Mouse (Mus musculus) gastrocnemius, adult 2 months (tissue): ENCODE data around the gene Lman1l. TPM values are rescaled to one million over a fixed set of nuclear protein-coding genes. Genes with fewer than 3 reads are reported as not detected.

Experiments
- DNase-seq: peaks from one replicate; pipeline ENCODE4 v3.0.0; 2022
- H3K27ac ChIP-seq: fragments of 200-600 bp; 2 replicates; pipeline ENCODE4 v1.8.1; 2022; ENCODE audit warnings: mild to moderate bottlenecking
- H3K4me3 ChIP-seq: fragments of 200-600 bp; 2 replicates; pipeline ENCODE4 v1.8.1; 2022; ENCODE audit warnings: mild to moderate bottlenecking, moderate library complexity
- CTCF ChIP-seq: fragments of 200-600 bp; IDR thresholded peaks from 2 replicates; pipeline ENCODE4 v1.8.1; 2022; ENCODE audit warnings: antibody characterized with exemption, mild to moderate bottlenecking, moderate library complexity
- intact Hi-C: fragments of 180-260 bp; cut with DNase I; formaldehyde crosslinking; loops from one replicate; pipeline ENCODE4 v1.15.1; 2025
- total RNA-seq, 2 experiments: library from RNA; stranded (reverse); gene quantifications; 2 replicates each; pipeline ENCODE4 v1.2.3; 2021

Gene Lman1l
- total RNA-seq, 2 experiments from 2014 or later = not detected

DNA sequence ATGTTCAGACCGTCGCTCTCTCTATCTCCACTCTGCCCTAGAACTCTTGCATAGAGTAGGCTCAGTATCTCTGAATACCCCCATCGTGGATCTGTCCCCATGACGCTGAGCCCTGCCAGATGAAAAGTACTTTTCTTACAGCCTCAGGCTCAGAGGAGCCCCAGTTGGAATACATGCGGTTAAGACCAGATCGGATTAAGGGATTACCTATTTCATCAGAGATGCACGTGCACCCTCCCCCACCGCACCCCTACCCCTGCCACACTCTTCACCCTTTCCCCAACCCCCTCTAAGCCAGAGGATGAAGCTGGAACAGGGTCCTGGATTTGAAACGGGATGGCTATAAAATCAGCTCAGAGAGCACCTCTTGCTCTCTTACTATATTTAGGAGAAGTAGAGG lies 15.1 kb downstream of the Lman1l start:
- DNase-seq = no peak
- TF ChIP-seq CTCF = no peak
- intact Hi-C loops = no loop called here
- H3K4me3 ChIP-seq = no peak overlapping the region
- H3K27ac ChIP-seq = no peak overlapping the region

GRCm38 (mm10) chr9:57604875-57605274 lies 15.7 kb downstream of the Lman1l start:
- intact Hi-C loops = no loop called here

DNA sequence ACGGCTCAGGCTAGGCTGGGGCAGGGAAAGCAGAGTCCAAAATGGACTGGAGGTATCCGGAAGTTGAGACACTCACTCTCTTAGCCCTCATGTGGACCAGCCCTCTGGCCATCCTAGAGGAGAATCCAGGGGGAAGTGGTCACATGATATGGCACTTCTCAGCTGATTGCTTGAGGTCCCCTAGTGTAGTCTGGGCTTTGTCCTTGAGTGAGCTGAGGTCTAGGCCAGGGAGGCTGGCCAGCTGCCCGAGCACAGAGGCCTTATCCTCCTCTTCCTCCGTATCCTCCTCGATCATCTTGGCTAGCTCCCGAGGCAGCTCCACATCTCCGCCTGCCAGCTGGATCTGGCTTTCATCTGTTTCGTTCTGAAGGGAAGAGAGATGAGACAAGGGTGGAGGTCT lies 18.5 kb downstream of the Lman1l start:
- Histone ChIP-seq H3K4me3 (no peak overlapping the region), H3K27ac (no peak overlapping the region)
- no peak for TF ChIP-seq CTCF
- intact Hi-C loops = no loop called here
- no peak for DNase-seq

More at GRCm38 (mm10) chr9:57604875-57605274, 15.7 kb downstream of the Lman1l start:
- no peak overlapping the region for H3K4me3 ChIP-seq
- no peak for DNase-seq
- no peak for TF ChIP-seq CTCF
- no peak overlapping the region for H3K27ac ChIP-seq

DNA sequence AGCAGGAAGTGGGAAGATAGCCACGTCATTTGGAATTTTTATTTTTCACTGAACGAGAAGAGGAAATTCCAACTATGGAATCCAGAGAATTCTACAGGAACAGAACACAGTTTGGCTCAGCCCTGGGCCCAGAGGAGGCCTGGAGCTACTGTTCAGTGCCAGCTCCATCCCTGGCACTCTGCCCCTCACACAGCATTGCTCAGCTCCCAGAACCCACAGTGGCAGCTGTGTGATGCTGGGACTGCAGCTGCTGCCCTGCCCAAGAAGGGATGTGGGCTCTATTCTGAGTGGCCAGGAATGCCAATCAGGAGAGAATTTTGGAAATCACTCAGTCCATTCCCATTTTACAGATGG lies 19.2 kb downstream of the Lman1l start:
- H3K4me3 ChIP-seq = no peak overlapping the region
- H3K27ac ChIP-seq = peak overlapping the region; percentile 48
- intact Hi-C loops = no loop called here
- peak; percentile 59 for DNase-seq
- no peak for TF ChIP-seq CTCF

DNA sequence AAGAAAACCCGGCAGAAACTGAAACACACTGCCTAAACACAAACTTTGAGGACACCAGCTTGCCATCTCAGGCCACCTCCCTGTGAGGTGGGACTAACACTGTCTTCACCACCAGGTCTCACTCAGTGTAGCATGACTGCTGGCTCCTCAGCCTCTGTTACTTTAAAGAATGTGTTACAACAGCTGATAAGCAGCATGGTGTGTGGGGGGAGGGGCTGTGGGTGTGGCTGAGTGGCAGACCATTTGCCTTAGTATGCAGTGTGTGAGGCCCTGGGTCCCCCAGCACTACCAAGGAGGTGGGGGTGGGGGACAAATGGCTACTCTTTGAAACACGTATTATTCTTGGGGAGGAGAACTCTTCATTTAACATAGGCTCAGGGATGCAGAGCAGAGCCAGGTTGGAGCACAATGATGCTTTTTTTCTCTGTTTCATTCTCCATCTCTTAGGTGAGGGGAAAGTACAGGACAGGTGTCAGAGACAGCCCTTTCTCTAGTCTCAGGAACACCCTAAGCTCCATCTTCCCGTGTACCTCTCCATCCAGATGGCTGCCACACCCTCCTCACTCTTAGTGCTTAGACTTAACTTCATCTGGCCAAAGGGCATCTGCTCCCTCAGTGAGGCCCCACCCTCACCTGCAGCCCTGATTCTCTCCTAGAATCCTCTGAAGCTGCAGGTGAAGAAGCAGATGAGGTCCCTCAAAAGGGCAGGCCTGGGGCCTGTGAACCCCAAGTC lies 19.8 kb downstream of the Lman1l start:
- intact Hi-C loops = no loop called here
- peak overlapping the region; percentile 48 for H3K27ac ChIP-seq
- no peak for TF ChIP-seq CTCF
- H3K4me3 ChIP-seq = no peak overlapping the region
- DNase-seq = no peak

DNA sequence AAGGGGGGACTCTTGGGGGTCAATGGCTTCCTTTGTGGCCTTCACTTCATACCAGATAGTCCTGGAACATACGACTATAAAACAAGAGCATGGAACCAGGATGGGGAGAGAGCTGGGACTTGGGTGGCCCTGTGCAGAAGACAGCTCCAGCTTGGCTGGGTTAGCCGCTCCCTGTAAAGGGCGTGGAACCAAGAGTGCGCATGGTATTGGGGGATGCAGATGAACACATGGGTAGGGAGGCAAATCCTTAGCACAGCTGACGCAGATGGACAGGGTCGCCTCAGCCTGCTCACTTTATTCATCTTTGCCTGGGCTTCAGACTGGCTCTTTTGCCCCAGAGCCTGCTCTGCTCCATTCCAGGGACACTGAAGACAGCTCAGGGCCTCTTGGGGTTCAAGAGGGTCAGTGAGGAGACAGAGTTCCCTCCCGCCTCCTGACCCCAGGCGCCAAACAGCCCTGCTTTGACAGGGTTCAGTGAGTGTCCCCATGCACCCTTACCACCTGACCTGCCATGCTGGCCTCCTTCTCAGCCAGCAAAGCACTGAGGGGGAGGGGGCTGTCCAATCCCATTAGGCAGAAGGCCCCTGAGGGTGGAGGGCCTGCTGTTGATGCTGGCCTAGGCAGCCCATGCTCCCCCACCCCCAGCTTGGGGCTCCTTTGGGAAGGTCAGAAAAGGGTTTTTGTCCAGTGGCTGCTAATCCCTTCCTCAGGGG lies 21.6 kb downstream of the Lman1l start:
- no peak for TF ChIP-seq CTCF

DNA sequence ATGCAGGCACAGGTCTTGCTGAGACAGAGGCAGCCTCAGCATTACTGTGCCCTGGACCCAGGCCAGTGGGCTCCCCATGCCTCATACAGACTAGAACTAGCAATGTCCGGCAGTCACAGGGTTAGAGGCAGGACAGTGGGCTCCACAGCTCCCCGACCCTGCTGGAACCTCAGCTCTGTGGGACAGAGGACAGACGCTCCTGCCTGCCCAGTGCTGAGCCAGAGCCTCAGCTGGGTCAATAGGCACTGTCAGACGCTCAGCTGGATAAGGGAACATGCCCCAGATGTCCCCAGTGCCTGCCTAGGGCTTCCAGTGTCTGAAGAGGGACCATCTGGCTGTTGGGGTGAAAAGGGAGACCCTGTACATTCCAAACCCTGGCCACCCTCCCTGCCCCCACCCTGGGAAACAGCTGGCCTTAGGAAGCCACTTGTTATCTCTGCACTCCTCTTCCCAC lies 22.6 kb downstream of the Lman1l start:
- DNase-seq = no peak
- no peak for TF ChIP-seq CTCF
- Histone ChIP-seq H3K4me3 (no peak overlapping the region), H3K27ac (no peak overlapping the region)
- intact Hi-C loops = no loop called here

More for the DNA sequence above, 21.6 kb downstream of the Lman1l start:
- Histone ChIP-seq H3K27ac (0 out of 2 replicates have a peak overlapping the region, but pooled peaks have one; percentile 20), H3K4me3 (no peak overlapping the region)
- intact Hi-C loops = no loop called here
- no peak for DNase-seq

- DNase-seq = no peak
- Histone ChIP-seq H3K27ac (no peak overlapping the region), H3K4me3 (no peak overlapping the region)
- intact Hi-C loops = no loop called here
- TF ChIP-seq CTCF = no peak
These were observed 23.3 kb downstream of the Lman1l start for GRCm38 (mm10) chr9:57597265-57597664.

DNA sequence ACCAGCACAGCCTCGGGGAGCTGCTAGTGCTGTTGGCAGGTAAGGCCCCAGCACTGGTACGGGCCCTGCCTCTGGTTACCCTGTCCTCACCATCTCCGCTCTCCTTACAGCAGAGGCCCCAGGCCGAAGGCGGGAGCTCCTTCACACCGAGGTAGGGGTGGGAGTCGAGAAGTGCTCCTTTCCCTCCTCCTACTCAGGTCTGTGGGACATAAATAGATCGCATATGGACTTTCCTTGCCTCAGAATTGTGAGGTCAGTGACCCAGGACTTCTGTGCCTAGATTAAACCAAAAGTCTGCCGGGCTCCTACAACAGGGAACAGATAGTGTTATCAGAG lies 26.4 kb downstream of the Lman1l start:
- Histone ChIP-seq H3K27ac (no peak overlapping the region), H3K4me3 (no peak overlapping the region)
- TF ChIP-seq CTCF = no peak
- DNase-seq = no peak
- intact Hi-C loops = no loop called here

GRCm38 (mm10) chr9:57593454-57594173 lies 27.0 kb downstream of the Lman1l start:
- intact Hi-C loops = no loop called here
- DNase-seq = no peak
- Histone ChIP-seq H3K4me3 (no peak overlapping the region), H3K27ac (no peak overlapping the region)
- TF ChIP-seq CTCF = no peak

- H3K27ac ChIP-seq = no peak overlapping the region
- no peak for DNase-seq
- intact Hi-C loops = no loop called here
- 0 out of 2 replicates have a peak, but pooled peaks have one; percentile 5 for TF ChIP-seq CTCF
- no peak overlapping the region for H3K4me3 ChIP-seq
These were observed 29.8 kb downstream of the Lman1l start for GRCm38 (mm10) chr9:57590726-57591125.

DNA sequence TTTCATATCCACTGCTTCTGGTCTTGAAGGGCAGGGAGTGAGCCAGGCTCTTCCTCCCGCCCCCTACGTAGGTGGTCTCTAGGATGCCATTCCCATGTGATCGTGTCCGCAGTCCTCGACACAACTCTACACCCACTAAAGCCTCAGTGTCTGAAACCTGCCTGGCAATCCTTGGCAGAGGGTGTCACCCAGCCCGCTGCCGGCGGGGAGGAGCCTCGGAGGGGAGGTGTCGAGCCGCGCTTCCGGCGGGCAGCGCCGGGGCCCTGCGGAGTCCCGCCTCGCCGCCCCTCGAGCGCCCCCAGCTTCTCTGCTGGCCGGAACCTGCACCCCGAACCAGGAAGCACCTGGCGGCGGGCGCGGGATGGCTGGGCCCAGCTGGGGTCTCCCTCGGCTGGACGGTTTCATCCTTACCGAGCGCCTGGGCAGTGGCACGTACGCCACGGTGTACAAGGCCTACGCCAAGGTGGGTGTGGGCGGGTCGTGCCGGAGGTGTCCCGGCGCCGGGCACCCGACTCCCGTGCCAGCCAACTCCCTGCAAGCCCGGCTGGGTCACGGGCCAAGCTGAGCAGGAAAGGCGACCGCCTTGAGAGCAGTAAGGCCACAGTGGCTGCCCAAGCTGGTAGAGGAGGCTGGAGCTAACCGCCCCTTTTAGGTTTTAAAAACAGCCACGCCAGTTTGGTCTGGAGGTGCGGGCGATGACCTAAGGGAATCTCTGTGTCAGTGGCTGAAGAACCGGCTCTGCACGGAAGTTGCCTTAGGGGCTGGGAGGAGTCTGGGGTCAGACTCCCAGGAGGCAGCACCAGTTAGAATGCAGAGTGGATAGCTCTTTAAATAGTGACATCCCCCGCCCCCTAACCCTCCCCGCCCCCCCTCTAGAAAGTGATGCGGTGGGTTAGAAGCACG lies 31.1 kb downstream of the Lman1l start, which contains the start of gene Ulk3:
Ulk3 (plus strand) TSS at position 229 of the 903 bp plus-strand sequence.
- Histone ChIP-seq H3K27ac (peak within 1 kb of the TSS; percentile 90), H3K4me3 (peak within 1 kb of the TSS; percentile 81)
- TF ChIP-seq CTCF = peak; percentile 51
- peak; percentile 90 for DNase-seq
- intact Hi-C loops = loop anchor here (2.0 kb wide), 1 partner anchor 43 kb away; no protein-coding TSS in a partner anchor
